Mouse (Mus musculus) MEL (cell line): ENCODE measurements around the gene Grn.

Source experiments
- CTCF ChIP-seq, 3 experiments: IDR thresholded peaks in 2 of 3; conservative IDR thresholded peaks in 1 of 3; 2 replicates each; pipeline ENCODE4 v1.5.1; 2011 to 2012; ENCODE audit warnings: low read length in 3 of 3, low read depth in 2 of 3, mild to moderate bottlenecking in 2 of 3, improper control_type of control experiment in 1 of 3, inconsistent platforms in 1 of 3, mixed read lengths in 1 of 3, moderate library complexity in 1 of 3; ENCODE audit not compliant: control insufficient read depth in 1 of 3, insufficient read depth in 1 of 3, poor library complexity in 1 of 3, severe bottlenecking in 1 of 3
- E2F4 ChIP-seq: IDR thresholded peaks from 2 replicates; pipeline ENCODE4 v1.6.1; 2011; ENCODE audit warnings: low read depth, low read length, improper control_type of control experiment, borderline replicate concordance
- EP300 ChIP-seq, 2 experiments: IDR thresholded peaks; 2 replicates each; pipeline ENCODE4 v1.6.1; 2011; ENCODE audit warnings: improper control_type of control experiment in 2 of 2, low read length in 2 of 2, low read depth in 1 of 2, mild to moderate bottlenecking in 1 of 2
- MAZ ChIP-seq: IDR thresholded peaks from 2 replicates; pipeline ENCODE4 v1.6.1; 2012; ENCODE audit warnings: low read depth, mild to moderate bottlenecking, inconsistent platforms, low read length, improper control_type of control experiment
- MYC ChIP-seq: IDR thresholded peaks from 2 replicates; pipeline ENCODE4 v1.6.1; 2011; ENCODE audit warnings: low read depth, mild to moderate bottlenecking, low read length, improper control_type of control experiment, moderate library complexity
- NRF1 ChIP-seq: IDR thresholded peaks from 2 replicates; pipeline ENCODE4 v1.6.1; 2014; ENCODE audit warnings: low read depth, mild to moderate bottlenecking, inconsistent platforms, low read length, improper control_type of control experiment, moderate library complexity; ENCODE audit not compliant: poor library complexity, insufficient read depth, severe bottlenecking
- POLR2A ChIP-seq, 2 experiments: IDR thresholded peaks; 2 replicates each; pipeline ENCODE4 v1.6.1; 2011 to 2012; ENCODE audit warnings: low read length in 2 of 2, mild to moderate bottlenecking in 2 of 2, control low read depth in 1 of 2, improper control_type of control experiment in 1 of 2, low read depth in 1 of 2, moderate library complexity in 1 of 2; ENCODE audit not compliant: control insufficient read depth in 1 of 2, insufficient read depth in 1 of 2, poor library complexity in 1 of 2
- ZMIZ1 ChIP-seq: IDR thresholded peaks from 2 replicates; pipeline ENCODE4 v1.6.1; 2012; ENCODE audit warnings: low read depth, mild to moderate bottlenecking, inconsistent platforms, low read length, improper control_type of control experiment, moderate library complexity

DNA sequence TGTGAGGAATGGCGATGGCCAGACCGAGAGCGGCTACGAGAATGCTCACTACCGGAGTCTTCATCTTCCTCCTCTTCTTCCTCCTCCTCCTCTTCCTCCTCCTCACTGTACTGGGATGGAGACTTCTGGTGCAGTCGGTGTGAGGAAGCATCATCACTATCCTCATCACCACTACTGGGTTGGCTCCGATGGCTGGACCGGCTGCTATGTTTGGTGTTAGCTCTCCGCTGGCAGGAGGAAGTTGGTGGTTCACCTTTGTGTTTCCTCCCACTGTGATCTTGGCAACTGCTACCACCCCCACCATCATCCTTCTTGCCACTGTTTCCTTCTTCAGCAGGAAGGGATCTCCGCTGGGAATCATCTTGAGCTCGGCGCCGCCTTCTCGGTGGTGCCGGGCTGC, 50.0 kb downstream of the Grn start:
- TF ChIP-seq POLR2A (IDR thresholded peaks at IDR 0.05; ENCODE audit: control insufficient read depth in 1 of 2, insufficient read depth in 1 of 2, low read depth in 1 of 2, low read length in 2 of 2, poor library complexity in 1 of 2), result no peak
- no peak for TF ChIP-seq MAZ
- TF ChIP-seq ZMIZ1, result no peak
- TF ChIP-seq CTCF (IDR thresholded peaks at IDR 0.05 in 2 of 3, conservative IDR thresholded peaks at IDR 0.05 in 1 of 3; ENCODE audit: control insufficient read depth in 1 of 3, insufficient read depth in 1 of 3, low read depth in 2 of 3, low read length in 3 of 3, poor library complexity in 1 of 3, severe bottlenecking in 1 of 3), result no peak
- no peak for TF ChIP-seq MYC
- TF ChIP-seq EP300 (IDR thresholded peaks at IDR 0.05; ENCODE audit: low read depth in 1 of 2, low read length in 2 of 2), result no peak
- TF ChIP-seq NRF1, result no peak
- TF ChIP-seq E2F4, result no peak
